Mouse (Mus musculus): ENCODE results near the gene Rae1.

DNA sequence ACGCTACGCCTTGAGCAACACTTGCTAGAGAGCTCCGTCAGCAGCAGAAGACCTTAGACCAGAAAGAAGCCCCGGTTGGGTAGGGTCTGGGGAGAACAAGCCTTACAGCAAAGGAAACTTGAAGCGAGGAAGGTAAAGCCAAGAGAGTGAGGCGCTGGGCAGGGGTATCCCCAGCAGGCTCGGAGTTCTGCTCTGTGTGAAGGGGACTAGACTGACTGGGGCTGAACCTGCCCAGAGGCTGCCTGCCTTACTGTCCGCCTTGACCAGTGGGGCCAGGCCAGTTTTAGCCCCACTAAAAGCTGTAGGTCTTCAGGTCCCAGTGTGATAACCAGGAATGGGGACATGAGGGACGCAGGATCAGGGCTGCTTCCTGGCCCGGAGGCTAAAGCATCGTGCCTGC lies 20.5 kb downstream of the Rae1 start, which contains the start of gene Rbm38:
- TF ChIP-seq CTCF (IDR thresholded peaks at IDR 0.05; ENCODE audit: low read depth) (no peak), EP300 (IDR thresholded peaks at IDR 0.05; ENCODE audit: low read depth) (no peak)

All from liver, embryonic 14.5 days (tissue).